Mouse (Mus musculus) MEL (cell line): ENCODE data around the gene Pard3. TPM values are rescaled to one million over a fixed set of nuclear protein-coding genes. Genes with fewer than 3 reads are reported as not detected.

ENCODE experiments used
- DNase-seq: peaks from one replicate; pipeline ENCODE4 v3.0.0; 2011; ENCODE audit warnings: low read depth, low spot score
- H3K27ac ChIP-seq: 2 replicates; pipeline ENCODE4 v1.5.1; 2012; ENCODE audit warnings: low read depth, mild to moderate bottlenecking, control low read depth, low read length, moderate library complexity; ENCODE audit not compliant: control insufficient read depth
- H3K27me3 ChIP-seq, 2 experiments: fragments of 150-350 bp in 1 of 2; sonication (generic) in 1 of 2; 2 replicates each; pipeline ENCODE4 v1.6.1; 2012; ENCODE audit warnings: low read length in 2 of 2, mild to moderate bottlenecking in 2 of 2, improper control_type of control experiment in 1 of 2, moderate library complexity in 1 of 2; ENCODE audit not compliant: insufficient read depth in 2 of 2, control insufficient read depth in 1 of 2
- H3K36me3 ChIP-seq, 2 experiments: 2 replicates each; pipeline ENCODE4 v1.6.1; 2012 to 2014; ENCODE audit warnings: low read length in 2 of 2, improper control_type of control experiment in 1 of 2, inconsistent platforms in 1 of 2, mild to moderate bottlenecking in 1 of 2; ENCODE audit not compliant: insufficient read depth in 2 of 2, control insufficient read depth in 1 of 2
- H3K4me1 ChIP-seq, 2 experiments: fragments of 150-350 bp in 1 of 2; sonication (generic) in 1 of 2; 2 replicates each; pipeline ENCODE4 v1.6.1; 2012; ENCODE audit warnings: low read length in 2 of 2, improper control_type of control experiment in 1 of 2, mild to moderate bottlenecking in 1 of 2; ENCODE audit not compliant: insufficient read depth in 2 of 2, control insufficient read depth in 1 of 2
- H3K4me3 ChIP-seq, 2 experiments: fragments of 150-350 bp in 1 of 2; sonication (generic) in 1 of 2; 2 replicates each; pipeline ENCODE4 v1.5.1; 2012; ENCODE audit warnings: low read depth in 2 of 2, low read length in 2 of 2, mild to moderate bottlenecking in 2 of 2, moderate library complexity in 2 of 2, control low read depth in 1 of 2, improper control_type of control experiment in 1 of 2; ENCODE audit not compliant: control insufficient read depth in 1 of 2, insufficient read depth in 1 of 2
- H3K79me2 ChIP-seq: 2 replicates; pipeline ENCODE4 v1.6.1; 2012; ENCODE audit warnings: mild to moderate bottlenecking, low read length, moderate library complexity; ENCODE audit not compliant: control insufficient read depth, poor library complexity, insufficient read depth
- H3K9ac ChIP-seq: 2 replicates; pipeline ENCODE4 v1.6.1; 2012; ENCODE audit warnings: low read depth, mild to moderate bottlenecking, control low read depth, low read length, moderate library complexity; ENCODE audit not compliant: control insufficient read depth, poor library complexity, severe bottlenecking
- H3K9me3 ChIP-seq: fragments of 150-350 bp; sonication (generic); replicated peaks from 2 replicates; pipeline ENCODE4 v1.6.1; 2012; ENCODE audit warnings: mild to moderate bottlenecking, low read length, improper control_type of control experiment, moderate library complexity; ENCODE audit not compliant: insufficient read depth
- BHLHE40 ChIP-seq: IDR thresholded peaks from 2 replicates; pipeline ENCODE4 v1.6.1; 2012; ENCODE audit warnings: low read depth, mild to moderate bottlenecking, inconsistent platforms, low read length, improper control_type of control experiment, borderline replicate concordance
- CHD1 ChIP-seq: IDR thresholded peaks from 2 replicates; pipeline ENCODE4 v1.6.1; 2012; ENCODE audit warnings: low read depth, mild to moderate bottlenecking, inconsistent platforms, low read length, improper control_type of control experiment
- CTCF ChIP-seq, 3 experiments: IDR thresholded peaks in 2 of 3; conservative IDR thresholded peaks in 1 of 3; 2 replicates each; pipeline ENCODE4 v1.5.1; 2011 to 2012; ENCODE audit warnings: low read length in 3 of 3, low read depth in 2 of 3, mild to moderate bottlenecking in 2 of 3, improper control_type of control experiment in 1 of 3, inconsistent platforms in 1 of 3, mixed read lengths in 1 of 3, moderate library complexity in 1 of 3; ENCODE audit not compliant: control insufficient read depth in 1 of 3, insufficient read depth in 1 of 3, poor library complexity in 1 of 3, severe bottlenecking in 1 of 3
- ETS1 ChIP-seq: IDR thresholded peaks from 2 replicates; pipeline ENCODE4 v1.6.1; 2012; ENCODE audit warnings: low read depth, mild to moderate bottlenecking, inconsistent platforms, low read length, improper control_type of control experiment, moderate library complexity
- GATA1 ChIP-seq: IDR thresholded peaks from 2 replicates; pipeline ENCODE4 v1.6.1; 2011; ENCODE audit warnings: low read depth, low read length, improper control_type of control experiment
- HCFC1 ChIP-seq: IDR thresholded peaks from 2 replicates; pipeline ENCODE4 v1.6.1; 2012; ENCODE audit warnings: low read depth, mild to moderate bottlenecking, inconsistent platforms, low read length, improper control_type of control experiment, moderate library complexity
- JUND ChIP-seq: IDR thresholded peaks from 2 replicates; pipeline ENCODE4 v1.6.1; 2011; ENCODE audit warnings: low read depth, mild to moderate bottlenecking, improper control_type of control experiment, low read length
- MAFK ChIP-seq: IDR thresholded peaks from 2 replicates; pipeline ENCODE4 v1.6.1; 2011; ENCODE audit warnings: low read depth, mild to moderate bottlenecking, low read length, improper control_type of control experiment, borderline replicate concordance
- MAX ChIP-seq: IDR thresholded peaks from 2 replicates; pipeline ENCODE4 v1.6.1; 2011; ENCODE audit warnings: low read length, improper control_type of control experiment
- MXI1 ChIP-seq: IDR thresholded peaks from 2 replicates; pipeline ENCODE4 v1.6.1; 2011; ENCODE audit warnings: mild to moderate bottlenecking, low read depth, low read length, improper control_type of control experiment
- MYB ChIP-seq: IDR thresholded peaks from 2 replicates; pipeline ENCODE4 v1.6.1; 2011; ENCODE audit warnings: mild to moderate bottlenecking, low read depth, low read length, improper control_type of control experiment
- MYC ChIP-seq: IDR thresholded peaks from 2 replicates; pipeline ENCODE4 v1.6.1; 2011; ENCODE audit warnings: low read depth, mild to moderate bottlenecking, low read length, improper control_type of control experiment, moderate library complexity
- NELFE ChIP-seq: IDR thresholded peaks from 2 replicates; pipeline ENCODE4 v1.6.1; 2011; ENCODE audit warnings: low read depth, low read length, improper control_type of control experiment
- NRF1 ChIP-seq: IDR thresholded peaks from 2 replicates; pipeline ENCODE4 v1.6.1; 2014; ENCODE audit warnings: low read depth, mild to moderate bottlenecking, inconsistent platforms, low read length, improper control_type of control experiment, moderate library complexity; ENCODE audit not compliant: poor library complexity, insufficient read depth, severe bottlenecking
- POLR2A ChIP-seq, 2 experiments: IDR thresholded peaks; 2 replicates each; pipeline ENCODE4 v1.6.1; 2011 to 2012; ENCODE audit warnings: low read length in 2 of 2, mild to moderate bottlenecking in 2 of 2, control low read depth in 1 of 2, improper control_type of control experiment in 1 of 2, low read depth in 1 of 2, moderate library complexity in 1 of 2; ENCODE audit not compliant: control insufficient read depth in 1 of 2, insufficient read depth in 1 of 2, poor library complexity in 1 of 2
- POLR2AphosphoS2 ChIP-seq: IDR thresholded peaks from 2 replicates; pipeline ENCODE4 v1.6.1; 2011; ENCODE audit warnings: low read length, improper control_type of control experiment
- POLR2AphosphoS5 ChIP-seq: IDR thresholded peaks from 2 replicates; pipeline ENCODE4 v1.6.1; 2012; ENCODE audit warnings: low read depth, borderline replicate concordance, mild to moderate bottlenecking, inconsistent platforms, low read length, moderate library complexity, mixed read lengths
- RAD21 ChIP-seq: IDR thresholded peaks from 2 replicates; pipeline ENCODE4 v1.6.1; 2011; ENCODE audit warnings: mild to moderate bottlenecking, low read depth, low read length, improper control_type of control experiment
- SIN3A ChIP-seq: IDR thresholded peaks from 2 replicates; pipeline ENCODE4 v1.6.1; 2012; ENCODE audit warnings: low read length, improper control_type of control experiment, inconsistent platforms
- SMC3 ChIP-seq: IDR thresholded peaks from 2 replicates; pipeline ENCODE4 v1.6.1; 2011; ENCODE audit warnings: low read depth, low read length, improper control_type of control experiment
- TAL1 ChIP-seq: IDR thresholded peaks from 2 replicates; pipeline ENCODE4 v1.6.1; 2012; ENCODE audit warnings: mild to moderate bottlenecking, inconsistent platforms, low read length, moderate library complexity, mixed read lengths
- UBTF ChIP-seq: IDR thresholded peaks from 2 replicates; pipeline ENCODE4 v1.6.1; 2012; ENCODE audit warnings: low read depth, mild to moderate bottlenecking, inconsistent platforms, low read length, improper control_type of control experiment, moderate library complexity, borderline replicate concordance; ENCODE audit not compliant: insufficient read depth
- USF1 ChIP-seq: IDR thresholded peaks from 2 replicates; pipeline ENCODE4 v1.6.1; 2014; ENCODE audit warnings: low read depth, mild to moderate bottlenecking, inconsistent platforms, low read length, improper control_type of control experiment, moderate library complexity
- ZC3H11A ChIP-seq: IDR thresholded peaks from 2 replicates; pipeline ENCODE4 v1.6.1; 2012; ENCODE audit warnings: low read depth, mild to moderate bottlenecking, inconsistent platforms, low read length, improper control_type of control experiment
- ZNF384 ChIP-seq: IDR thresholded peaks from 2 replicates; pipeline ENCODE4 v1.6.1; 2012; ENCODE audit warnings: low read depth, mild to moderate bottlenecking, inconsistent platforms, low read length, improper control_type of control experiment
- polyA plus RNA-seq, 2 experiments: library from polyadenylated mRNA; stranded (reverse) in 1 of 2; unstranded in 1 of 2; fragments of >175 nt in 1 of 2; fragments of >200 nt in 1 of 2; gene quantifications; 2 replicates each; pipeline versions ENCODE4 v1.2.1 to v1.2.4; 2012; ENCODE audit warnings: low replicate concordance in 2 of 2, low read depth in 1 of 2; ENCODE audit not compliant: insufficient read length in 2 of 2, insufficient read depth in 1 of 2, missing spikeins in 1 of 2
- total RNA-seq: library from RNA; depleted of rRNA; stranded (reverse); fragments of 300-350 nt; gene quantifications from 2 replicates; pipeline ENCODE4 v1.2.3, GENCODE M21; 2012

Pard3 gene
- total and polyA plus RNA-seq, 3 experiments, result not detected

- H3K79me2 ChIP-seq, result no peaks in the 10 kb centered on the region
- no peaks in the 10 kb centered on the region for H3K27me3 ChIP-seq
- H3K9me3 ChIP-seq, result no peaks in the 10 kb centered on the region
- no peaks in the 10 kb centered on the region for H3K36me3 ChIP-seq
- H3K4me1 ChIP-seq, result no peaks in the 10 kb centered on the region
- DNase-seq, result no peak
- H3K9ac ChIP-seq, result no peak overlapping the region
- H3K4me3 ChIP-seq, result no peak overlapping the region
- no peak overlapping the region for H3K27ac ChIP-seq
- no peak for TF ChIP-seq USF1
- no peak for TF ChIP-seq RAD21
- TF ChIP-seq MYC, result no peak
- no peak for TF ChIP-seq MXI1
- no peak; a peak in 1 of 6 replicates for TF ChIP-seq CTCF (IDR thresholded peaks at IDR 0.05 in 2 of 3, conservative IDR thresholded peaks at IDR 0.05 in 1 of 3; ENCODE audit: control insufficient read depth in 1 of 3, insufficient read depth in 1 of 3, low read depth in 2 of 3, low read length in 3 of 3, poor library complexity in 1 of 3, severe bottlenecking in 1 of 3)
- no peak for TF ChIP-seq MYB
- no peak for TF ChIP-seq NRF1
Observed at GRCm38 (mm10) chr8:127251985-127252384, 188.3 kb downstream of the Pard3 start.

GRCm38 (mm10) chr8:127254625-127255024 is 190.9 kb downstream of the Pard3 start:
- H3K36me3 ChIP-seq, result no peaks in the 10 kb centered on the region
- no peak overlapping the region for H3K9ac ChIP-seq
- TF ChIP-seq SIN3A (no peak), POLR2AphosphoS5 (no peak), ZNF384 (no peak), CTCF (IDR thresholded peaks at IDR 0.05 in 2 of 3, conservative IDR thresholded peaks at IDR 0.05 in 1 of 3; ENCODE audit: control insufficient read depth in 1 of 3, insufficient read depth in 1 of 3, low read depth in 2 of 3, low read length in 3 of 3, poor library complexity in 1 of 3, severe bottlenecking in 1 of 3) (no peak), ETS1 (no peak), NELFE (no peak), MAX (no peak), CHD1 (no peak), ZC3H11A (no peak), MYC (no peak), GATA1 (no peak), POLR2AphosphoS2 (no peak), BHLHE40 (no peak), POLR2A (IDR thresholded peaks at IDR 0.05; ENCODE audit: control insufficient read depth in 1 of 2, insufficient read depth in 1 of 2, low read depth in 1 of 2, low read length in 2 of 2, poor library complexity in 1 of 2) (no peak), JUND (no peak), TAL1 (no peak), UBTF (no peak), HCFC1 (no peak), MAFK (no peak), SMC3 (no peak)
- no peaks in the 10 kb centered on the region for H3K4me1 ChIP-seq
- no peak overlapping the region for H3K27ac ChIP-seq
- no peaks in the 10 kb centered on the region for H3K9me3 ChIP-seq
- DNase-seq, result no peak
- H3K79me2 ChIP-seq, result no peaks in the 10 kb centered on the region
- H3K4me3 ChIP-seq, result no peak overlapping the region
- H3K27me3 ChIP-seq, result no peaks in the 10 kb centered on the region
